Mouse (Mus musculus) neural tube, embryonic 13.5 days (tissue): ENCODE data around the gene Mapkap1. TPM values are rescaled to one million over a fixed set of nuclear protein-coding genes. Genes with fewer than 3 reads are reported as not detected.

Experiments used
- polyA plus RNA-seq: library from polyadenylated mRNA; unstranded; fragments of >200 nt; fragmentation: Nextera tagmentation; extraction: Ambion mirVana; gene quantifications from 2 replicates; pipeline ENCODE4 v1.2.1, GENCODE M21; 2015

The Mapkap1 gene
- polyA plus RNA-seq, 1 experiment from 2014 or later: 89.6 TPM

Other genes starting within 250 kb of the Mapkap1 start
- gene Pbx3, start 33.6 kb upstream of the Mapkap1 start, polyA plus RNA-seq: 109 and 120 TPM in 2 replicates